Mouse (Mus musculus) mesoderm, embryonic 11.5 days (tissue): ENCODE data around the gene Tkt.
"Not testable (repeated sequence)": the region's sequence is repeated elsewhere in the genome, so short reads cannot be mapped to it uniquely, and the experiment has no call there.

Source experiments
- DNase-seq: peaks from one replicate; pipeline ENCODE4 v3.0.0-alpha.2; 2012; ENCODE audit warnings: low read depth, low spot score

The Tkt gene

DNA sequence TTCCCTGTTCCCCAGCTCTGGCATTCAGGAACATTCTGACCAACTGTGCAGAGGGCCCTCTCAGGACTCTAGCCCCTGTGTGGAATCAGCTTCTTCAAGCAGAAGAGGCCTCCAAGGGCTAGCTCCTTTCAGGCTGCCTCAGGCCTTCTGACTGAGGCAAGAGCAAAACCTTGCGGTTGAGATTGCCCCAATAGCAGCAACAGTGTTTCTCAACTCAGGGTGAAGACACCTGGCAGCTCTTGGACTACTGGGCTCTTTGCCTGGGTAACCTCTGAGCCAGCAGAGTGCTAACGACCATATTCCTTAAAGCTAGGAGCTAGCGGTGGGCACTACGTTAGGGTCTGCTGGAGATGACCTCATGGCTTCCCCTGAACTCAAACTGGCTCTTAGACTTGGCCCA is 5.0 kb downstream of the Tkt start:
- DNase-seq = no peak

DNA sequence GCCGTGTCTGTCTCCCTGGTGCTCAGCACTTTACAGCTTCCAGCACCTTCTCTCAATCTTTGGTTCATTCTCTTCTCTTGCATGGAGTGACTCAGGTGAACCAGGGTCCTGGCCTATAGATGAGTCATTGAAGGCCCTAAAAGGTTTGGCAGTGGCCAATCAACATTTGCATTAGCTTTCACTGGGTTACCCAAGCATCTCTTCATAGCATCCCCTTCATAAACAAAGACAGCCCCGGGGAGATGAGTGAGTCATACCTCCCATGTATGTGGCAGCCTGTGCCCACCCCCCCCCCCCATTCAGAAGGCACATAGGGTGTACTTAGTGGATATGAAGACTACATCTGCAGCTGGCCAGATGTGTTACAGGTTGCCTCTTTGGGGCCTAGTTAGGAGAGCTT is 8.5 kb downstream of the Tkt start:
- DNase-seq = no peak

DNA sequence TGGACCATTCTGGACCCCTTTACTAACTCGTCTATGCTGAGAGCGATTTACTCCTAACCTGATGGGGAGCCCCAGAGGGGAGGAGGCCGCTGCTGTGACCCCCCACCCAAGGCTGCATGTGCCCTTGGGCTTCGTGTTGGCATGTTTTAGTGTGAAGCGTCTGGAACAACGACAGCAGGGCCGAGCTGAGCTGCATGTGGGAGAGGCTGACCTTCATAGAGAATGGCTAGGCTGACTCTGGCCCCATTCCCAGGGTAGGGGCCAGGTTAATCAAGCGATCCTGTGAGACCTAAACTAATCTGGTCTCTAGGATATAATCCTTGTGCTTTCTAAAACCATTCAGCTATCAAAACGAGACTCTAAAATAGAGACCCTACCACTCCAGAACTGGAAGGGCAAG is 9.6 kb downstream of the Tkt start:
- no peak for DNase-seq

DNA sequence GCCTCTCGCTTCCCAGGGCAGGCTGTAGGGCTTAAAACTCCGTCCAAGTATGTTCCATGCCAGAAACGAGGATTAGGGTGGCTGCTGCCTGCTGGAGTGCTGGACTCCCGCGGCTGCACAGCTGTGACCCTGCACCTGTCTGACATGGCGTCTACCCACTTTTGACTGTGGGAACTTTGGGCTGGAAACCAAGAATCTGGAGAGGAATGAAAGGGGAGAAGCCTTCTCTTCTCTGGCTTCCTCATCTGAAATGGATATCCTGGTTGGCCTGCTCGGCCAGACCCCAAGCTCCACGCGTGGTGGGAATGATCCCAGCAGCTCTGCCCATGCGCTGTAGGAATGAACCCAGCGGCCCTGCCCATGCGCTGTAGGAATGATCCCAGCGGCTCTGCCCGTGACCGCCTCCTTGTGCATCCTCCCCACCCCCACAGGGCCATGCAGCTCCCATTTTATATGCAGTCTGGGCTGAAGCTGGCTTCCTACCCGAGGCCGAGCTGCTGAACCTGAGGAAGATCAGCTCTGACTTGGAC is 11.2 kb downstream of the Tkt start:
- no peak for DNase-seq

DNA sequence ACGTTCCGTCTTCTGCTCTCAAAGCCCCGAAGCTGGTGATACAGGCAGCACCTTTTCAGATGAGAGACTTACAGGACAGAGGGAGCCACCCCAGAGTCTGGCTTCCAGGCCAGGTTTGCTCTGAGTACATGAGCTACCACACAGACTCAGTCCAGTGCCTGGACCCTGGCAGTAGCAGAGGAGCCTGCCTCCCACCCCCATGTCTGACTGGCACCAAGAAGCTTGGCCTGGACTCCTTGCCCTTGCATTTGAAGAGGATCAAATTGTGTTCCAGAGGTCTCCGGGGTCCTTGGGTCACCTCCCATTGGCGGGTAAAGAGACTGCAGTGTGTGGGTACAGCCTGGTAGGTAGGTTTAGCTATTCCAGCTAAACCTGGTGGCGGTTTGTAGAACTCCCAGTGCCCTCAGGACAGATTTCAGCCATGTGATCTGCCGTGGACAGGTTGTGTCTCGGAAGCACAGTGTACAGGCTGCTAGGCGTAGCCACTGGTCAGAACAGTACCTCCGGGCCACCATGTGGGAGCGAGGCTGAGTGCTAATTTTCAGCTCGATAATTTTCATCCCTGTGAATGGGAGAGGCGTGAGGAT is 12.7 kb downstream of the Tkt start:
- DNase-seq = no peak

DNA sequence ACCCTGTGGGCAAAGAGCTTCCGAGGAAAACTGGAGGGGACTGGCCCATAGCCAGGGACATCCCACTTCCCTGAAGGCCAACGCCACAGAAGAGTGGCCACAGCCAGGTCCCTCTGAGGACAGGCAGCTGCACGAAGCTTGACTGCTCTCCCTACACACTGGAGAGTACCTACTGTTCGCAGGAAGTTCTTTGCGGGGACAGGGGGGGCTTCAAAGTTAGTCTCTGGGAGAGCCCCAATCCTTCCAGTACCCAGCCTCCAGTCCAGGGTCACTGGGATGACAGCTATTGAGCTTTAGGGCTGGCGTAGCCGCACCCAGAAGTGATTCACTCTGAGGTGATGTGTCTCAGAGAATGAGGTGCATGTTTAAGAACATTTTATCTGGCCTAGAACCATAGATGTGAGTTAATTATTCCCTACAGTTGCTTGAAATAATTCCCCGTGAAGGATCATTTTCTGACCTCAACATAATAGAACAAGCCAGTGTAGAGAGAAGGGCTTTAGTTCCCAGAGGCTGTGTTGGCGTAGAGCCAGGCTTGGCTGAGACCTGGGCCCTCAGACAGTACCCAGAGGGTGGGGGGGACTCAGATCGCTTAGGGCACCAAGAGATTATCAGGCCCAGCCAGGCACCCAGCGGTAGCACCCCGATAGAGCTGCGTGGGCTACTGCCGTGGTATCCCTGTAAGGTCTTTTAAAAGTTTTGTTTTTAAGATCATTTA is 13.5 kb downstream of the Tkt start:
- no peak for DNase-seq

DNA sequence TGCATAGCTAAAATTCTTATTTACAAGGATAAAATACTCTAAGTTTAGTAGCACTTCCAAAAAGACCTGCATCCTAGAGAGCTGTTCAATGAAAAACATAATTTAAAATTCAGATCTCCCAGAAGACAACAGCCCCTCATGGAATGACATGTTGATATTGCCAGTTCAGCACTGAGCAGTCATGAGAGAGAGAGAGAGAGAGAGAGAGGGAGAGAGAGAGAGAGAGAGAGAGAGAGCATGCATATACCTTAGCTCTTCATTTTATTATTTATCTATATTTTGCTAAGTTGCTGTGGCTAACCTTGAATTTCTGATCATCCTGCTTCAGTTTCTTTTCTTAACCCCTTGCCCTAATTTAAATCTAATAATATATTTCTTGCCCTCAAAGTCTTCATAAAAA is 14.2 kb downstream of the Tkt start:
- no peak for DNase-seq

DNA sequence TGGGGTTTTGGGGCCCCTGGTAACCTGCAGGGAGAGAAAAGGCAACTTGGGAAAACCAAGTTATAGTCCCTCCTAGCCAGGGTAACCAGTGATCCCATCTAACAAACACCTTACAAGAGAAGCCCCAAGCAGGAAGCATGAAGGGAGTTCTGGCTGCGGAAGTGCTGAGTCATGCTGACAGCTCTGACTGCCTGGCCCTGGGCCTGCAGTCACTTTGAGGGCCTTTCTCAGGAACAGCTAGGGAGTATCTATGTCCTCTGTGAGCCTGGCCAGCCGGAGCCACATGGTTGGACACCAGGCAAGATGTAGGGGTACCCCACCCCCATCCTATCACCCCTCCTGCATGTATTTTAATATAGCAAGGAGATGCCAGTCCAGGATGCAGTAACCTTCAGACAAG is 16.3 kb downstream of the Tkt start:
- no peak for DNase-seq

DNA sequence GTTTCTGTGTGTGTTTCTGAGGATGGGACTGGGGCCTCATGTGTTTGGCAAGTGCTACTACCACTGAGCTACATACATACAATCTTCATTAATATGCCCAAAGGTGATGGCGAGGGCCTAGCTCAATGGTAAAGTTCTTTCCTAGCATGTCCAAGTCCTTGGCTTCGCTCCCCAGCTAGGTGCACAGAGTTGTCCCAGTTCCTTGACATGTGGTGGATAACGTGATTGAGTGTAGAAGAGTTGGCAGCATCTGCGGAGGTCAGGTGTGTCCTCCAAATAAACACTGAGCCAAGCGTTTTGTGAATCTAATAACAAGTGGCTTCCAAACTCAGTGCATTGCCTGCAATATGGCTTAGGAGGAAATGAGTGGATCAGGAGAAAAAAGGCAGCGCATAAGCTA is 18.2 kb downstream of the Tkt start:
- no peak for DNase-seq

DNA sequence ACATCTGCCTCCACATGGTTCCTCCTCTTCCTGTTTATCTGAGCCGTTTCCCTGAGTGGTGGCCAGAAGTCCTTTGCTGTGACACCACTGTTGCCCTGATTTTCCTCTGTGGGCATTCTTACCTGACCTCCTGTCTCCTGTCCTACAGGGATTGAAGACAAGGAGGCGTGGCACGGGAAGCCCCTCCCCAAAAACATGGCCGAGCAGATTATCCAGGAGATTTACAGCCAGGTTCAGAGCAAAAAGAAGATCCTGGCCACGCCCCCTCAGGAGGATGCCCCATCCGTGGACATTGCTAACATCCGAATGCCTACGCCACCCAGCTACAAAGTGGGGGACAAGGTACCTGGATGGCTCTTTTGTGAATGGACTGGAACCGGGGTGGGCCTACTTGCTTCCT is 19.9 kb downstream of the Tkt start:
- no peak for DNase-seq

DNA sequence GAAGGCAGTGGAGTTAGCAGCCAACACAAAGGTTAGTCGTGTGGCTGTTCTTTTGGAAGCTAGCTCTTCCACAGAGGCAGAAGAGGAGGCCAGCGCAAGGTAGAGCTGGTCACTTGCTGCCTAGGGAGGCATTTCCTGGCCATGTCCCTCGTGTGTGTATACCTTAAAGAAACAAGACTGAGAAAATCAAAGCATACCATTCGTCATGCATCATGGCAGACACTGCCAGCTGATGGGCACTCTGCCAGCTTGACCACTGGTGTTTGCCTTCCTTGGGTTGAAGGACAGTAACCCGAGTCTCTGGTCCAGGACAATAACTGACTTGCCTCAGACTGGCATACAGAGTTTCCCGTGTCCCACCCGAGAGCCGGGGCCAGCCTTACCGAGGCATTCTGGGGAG is 22.1 kb downstream of the Tkt start:
- DNase-seq = no peak

DNA sequence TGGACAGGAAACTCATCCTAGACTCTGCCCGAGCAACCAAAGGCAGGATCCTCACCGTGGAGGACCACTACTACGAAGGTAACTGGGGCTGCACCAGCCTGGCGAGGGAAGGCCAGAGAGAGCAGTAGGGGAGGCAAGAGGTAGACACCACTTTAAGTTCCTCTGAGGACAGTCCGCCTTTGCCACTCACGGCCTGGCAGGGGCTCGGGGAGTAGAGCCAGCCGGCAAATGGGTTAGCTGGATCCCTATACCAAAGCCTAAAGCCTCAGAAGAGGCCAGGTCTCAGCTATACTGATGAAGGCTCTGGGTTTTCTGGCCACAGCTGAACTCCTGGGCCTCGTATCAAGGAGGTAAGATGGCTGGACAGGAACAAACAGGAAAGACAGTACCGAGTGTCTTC is 24.1 kb downstream of the Tkt start:
- no peak for DNase-seq

DNA sequence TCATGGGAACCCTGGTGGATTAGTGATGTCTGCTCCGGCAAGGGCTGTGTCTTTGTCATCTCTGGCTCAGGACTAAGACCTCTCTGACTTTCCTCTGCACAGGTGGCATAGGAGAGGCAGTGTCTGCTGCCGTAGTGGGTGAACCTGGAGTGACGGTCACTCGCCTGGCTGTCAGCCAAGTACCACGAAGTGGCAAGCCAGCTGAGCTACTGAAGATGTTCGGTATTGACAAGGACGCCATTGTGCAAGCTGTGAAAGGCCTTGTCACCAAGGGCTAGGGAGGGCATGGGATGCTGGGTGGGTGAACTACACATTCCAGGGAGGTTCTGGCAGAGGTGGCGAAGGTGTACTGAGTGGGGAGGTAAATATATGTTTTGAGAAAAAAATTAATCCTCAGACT is 25.1 kb downstream of the Tkt start:
- no peak for DNase-seq

DNA sequence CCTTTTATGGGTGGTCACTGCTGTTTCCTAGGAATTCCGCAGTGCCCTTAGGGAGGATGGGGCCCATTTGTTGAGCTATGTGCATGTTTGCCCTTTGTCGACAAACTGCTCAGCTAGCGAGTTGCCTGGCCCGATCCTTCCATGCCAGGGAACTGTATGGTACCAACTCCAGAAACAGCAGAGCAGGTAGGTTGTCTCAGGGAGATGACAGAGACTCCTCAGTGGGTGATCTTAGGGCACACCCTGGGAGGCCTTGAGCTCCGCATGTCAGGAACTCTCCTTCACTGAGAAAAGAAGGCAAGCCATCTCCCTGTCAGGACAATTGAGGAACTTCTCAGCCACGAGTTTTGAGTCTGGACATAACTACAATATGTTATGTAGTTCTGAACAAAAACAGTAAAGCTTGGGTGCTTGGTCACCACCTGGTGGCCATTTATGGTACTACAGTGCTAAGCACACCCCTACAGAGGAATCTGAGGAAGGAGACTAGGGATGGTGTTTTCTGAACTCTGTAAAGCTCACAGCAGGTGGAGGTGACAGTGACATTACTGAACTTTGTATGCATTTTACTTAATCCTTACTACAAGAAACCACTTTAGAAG is 25.9 kb downstream of the Tkt start:
- peak; percentile 82 for DNase-seq

DNA sequence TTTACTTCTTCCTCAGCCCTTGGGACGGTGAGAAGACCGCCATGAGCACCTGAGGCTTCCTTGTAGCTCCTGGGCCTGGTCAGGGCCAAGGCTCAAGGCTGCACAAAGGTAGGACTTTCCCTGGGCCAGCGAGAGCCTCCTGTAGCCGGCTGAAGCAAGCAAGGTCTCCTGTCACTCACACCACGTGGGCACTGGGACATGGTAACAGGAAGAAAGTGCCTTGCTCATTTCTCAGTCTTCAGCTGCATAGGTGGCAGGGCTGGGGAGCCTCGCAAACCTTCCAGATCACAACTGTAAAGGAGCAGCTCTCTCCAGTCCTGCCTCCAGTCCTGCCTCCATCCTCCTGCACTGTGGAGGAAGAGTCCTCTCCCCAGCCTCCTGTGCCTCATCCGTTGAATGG is 27.6 kb downstream of the Tkt start:
- no peak for DNase-seq

DNA sequence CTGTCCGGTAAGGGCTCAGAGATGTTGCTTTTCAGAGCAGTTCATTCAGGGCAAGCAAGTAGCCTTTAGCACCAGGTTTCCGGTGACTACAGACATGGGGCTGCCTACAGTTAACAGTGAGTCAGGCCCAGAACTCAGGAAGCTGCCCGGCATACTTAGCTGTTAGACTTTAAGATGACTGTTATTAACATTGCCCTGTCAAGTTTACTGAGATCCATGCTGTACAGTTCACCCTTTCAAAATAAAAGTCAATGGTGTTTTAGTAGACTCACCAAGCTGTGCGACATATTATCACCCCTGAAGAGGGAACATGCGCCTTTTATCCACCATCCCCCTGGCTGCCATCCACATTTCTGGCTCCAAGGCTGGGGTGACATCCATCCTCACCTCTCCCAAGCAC is 28.1 kb downstream of the Tkt start:
- DNase-seq = no peak

DNA sequence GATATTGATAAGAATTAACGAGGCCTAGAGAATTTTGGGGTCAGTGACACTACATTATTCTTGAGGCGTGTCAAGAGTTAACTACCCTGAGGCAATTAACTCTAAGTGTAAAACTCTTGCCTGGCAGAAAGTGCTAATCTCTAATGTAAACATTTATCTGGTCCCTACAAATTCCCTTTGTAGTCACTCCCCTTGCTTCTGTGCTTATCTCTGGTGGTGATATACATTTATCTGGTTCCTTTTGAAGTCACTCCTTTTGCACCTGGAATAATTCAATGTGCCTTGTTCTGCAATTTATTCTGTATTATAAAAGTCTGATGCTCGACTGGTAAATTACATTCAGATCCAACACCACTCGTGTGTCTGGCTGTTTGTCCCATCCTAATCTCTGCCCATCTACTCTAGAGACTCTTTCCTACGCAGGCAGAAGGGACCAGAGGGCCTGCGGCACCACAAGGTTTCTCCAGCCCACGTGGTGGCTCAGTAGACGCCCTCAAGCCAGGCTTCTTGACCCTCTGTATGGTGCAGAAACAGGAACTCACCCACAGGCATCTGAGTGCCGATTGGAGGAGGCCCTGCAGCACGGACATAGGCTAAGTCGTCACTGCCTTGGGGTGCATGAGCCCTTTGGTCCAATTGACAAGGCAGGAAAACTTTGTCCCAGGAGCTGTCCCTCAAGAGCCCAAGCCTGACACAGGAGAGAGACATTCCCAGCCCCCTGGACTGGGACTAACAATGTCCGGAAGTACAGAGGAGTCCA is 29.3 kb downstream of the Tkt start:
- not testable (repeated sequence) for DNase-seq

DNA sequence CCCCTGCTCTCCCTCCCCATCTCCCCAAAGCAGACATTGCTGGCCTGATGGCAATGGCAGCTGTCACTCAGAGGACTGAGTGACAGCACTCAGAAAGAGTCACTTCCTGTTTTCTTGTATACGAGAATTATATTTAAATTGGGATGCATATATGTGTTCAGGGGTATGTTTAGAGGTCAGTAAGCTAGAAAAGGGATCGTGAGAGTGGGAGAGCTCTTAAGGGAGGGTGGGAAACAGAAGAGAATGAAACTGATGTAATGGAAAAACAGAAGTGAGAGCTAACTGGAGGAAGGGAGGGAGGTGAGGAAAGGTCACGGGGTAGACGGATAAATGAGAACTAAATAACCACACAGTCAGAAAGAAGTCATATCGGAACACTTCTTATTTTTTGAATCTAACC is 31.0 kb downstream of the Tkt start:
- DNase-seq = no peak

DNA sequence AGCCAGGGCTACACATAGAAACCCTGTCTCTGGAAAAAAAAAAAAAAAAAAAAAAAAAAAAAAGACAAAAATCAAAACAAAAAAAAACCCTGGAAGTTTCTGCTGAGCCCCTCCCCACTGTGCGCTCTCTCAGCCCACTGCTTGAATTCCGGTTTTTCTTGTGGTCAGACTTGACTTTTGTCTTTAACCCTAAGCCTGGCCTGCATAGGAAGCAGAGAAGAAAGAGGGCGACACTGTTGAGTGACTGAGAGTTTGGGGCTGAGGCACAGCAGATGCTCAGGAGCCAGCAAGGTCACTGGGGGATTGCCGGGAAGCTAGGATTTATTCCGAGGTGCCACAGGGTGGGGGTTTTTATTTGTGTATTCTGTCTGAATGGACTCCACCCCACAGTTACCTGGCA is 31.7 kb downstream of the Tkt start:
- no peak for DNase-seq

DNA sequence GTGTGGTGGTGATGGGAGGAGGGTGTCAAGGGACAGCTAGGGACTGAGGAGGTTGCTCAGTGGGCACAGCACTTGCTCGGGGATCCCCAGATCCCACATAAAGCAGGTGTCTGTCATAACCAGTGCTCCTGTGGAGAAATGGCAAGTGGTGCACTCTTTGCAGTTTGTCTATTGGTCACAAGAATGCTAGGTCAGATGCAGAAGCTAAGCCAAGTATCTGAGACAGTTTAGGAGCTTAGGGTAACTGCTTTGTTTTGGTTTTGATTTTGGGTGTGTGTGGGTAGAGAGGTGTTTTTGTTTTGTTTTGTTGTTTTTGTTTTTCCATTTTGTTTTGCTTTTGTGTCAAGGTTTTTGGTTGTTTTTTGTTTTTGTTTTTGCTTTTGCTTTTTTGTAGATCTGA is 33.1 kb downstream of the Tkt start:
- DNase-seq = no peak

DNA sequence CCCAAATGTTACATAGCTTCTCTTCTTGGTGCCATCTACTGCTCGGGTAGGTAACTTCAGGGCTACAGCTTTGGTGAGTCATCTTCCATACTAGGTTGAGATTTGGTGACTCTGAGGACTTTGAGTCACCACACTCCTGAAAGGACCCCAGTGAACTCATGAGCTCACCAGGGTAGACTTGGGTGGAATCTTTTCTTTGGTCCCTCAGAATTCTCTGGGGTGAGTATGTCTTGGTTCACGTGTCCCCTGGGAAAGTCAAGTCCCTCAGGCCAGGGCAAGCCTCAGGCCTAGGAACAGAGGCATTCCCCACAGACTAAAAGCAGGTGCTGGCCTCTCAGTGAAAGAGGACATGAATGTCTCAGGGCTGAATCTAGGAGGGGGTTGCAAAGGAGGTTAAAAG is 35.9 kb downstream of the Tkt start:
- no peak for DNase-seq

DNA sequence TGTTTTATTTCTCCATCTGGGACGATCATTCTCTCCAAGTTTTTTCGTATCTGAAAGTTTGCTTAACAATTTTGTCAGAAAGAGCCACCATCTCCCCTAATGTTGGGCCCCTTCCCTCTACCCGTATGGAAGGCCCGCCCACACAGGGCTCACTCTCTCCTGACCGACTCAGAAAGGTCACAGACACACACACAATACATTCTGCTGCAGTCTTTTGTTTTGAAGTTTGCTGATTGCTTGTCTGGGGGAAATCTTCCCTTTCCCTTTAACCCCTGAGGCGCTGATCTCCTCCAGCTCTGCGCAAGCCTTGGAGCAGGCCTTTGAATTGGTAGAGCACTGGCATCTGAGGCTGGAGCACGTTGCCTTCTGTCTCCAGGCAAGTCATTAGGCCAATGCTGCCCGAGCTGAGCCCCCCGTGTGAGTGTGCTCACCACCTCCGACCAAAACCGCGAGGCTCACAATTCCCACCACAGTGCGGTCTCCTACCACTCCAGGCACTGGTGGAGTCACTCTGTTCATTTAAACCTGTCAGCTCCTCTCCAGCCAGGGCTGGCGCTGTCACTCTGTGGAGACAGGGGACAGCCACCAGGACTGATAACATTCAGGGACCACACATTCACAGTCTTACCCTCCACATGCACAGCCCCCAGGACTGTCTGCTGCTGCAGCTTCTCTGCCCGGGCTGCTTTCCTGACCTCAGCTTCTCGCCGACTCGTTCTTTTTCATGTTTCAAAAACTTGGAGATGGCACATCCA is 36.5 kb downstream of the Tkt start:
- no peak for DNase-seq
